Comparison of ENCODE assay signal across 19 mouse cellular contexts in the genomic region with DNA sequence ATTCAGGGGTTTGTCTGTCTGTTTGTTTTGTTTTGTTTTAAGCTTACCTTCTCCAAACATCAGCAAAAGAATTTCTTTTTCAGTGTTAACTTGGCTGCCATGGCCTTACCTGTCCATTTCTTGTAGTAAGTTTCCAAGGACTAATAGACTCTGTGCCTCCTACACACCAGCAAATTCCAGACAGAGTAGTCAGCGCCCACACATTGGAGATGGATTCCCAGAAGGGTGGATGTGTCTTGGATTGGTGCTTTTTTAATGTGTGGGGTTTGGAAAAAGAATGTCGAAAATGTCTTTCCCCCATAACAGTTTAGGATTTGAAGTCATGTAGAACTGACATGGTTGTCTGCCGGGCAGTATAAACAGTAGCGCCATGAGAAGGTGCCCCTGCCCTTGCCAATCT.
"Had no signal": no experiment of that assay in that cellular context is flagged by ENCODE, and none has a peak within 500 bp of the region (broad histone marks: within the 10 kb centered on the region; RNA-seq: fewer than 3 reads in every experiment).

No protein-coding gene starts in this region.

- ATAC-seq: liver, embryonic 12.5 days; midbrain, embryonic 13.5 days; midbrain, embryonic 16.5 days had no signal

- DNase-seq: kidney, adult 18-20 months; kidney, adult 9 months; kidney, postnatal 14 days; kidney, postnatal 4 days; left cerebral cortex, postnatal 4 days; lung, adult 18-20 months; lung, postnatal 10 days; lung, postnatal 36 days; thymus, adult 18-20 months; thymus, postnatal 25 days had no signal

- H3K36me3 ChIP-seq: limb, embryonic 12.5 days; limb, embryonic 15.5 days; liver, embryonic 12.5 days; liver, embryonic 15.5 days; lung, embryonic 15.5 days; midbrain, embryonic 10.5 days; midbrain, embryonic 13.5 days had no signal

- H3K4me2 ChIP-seq: limb, embryonic 12.5 days; limb, embryonic 15.5 days; liver, embryonic 12.5 days; liver, embryonic 15.5 days; lung, embryonic 15.5 days; midbrain, embryonic 13.5 days had no signal

- H3K27me3 ChIP-seq: limb, embryonic 12.5 days; limb, embryonic 15.5 days; liver, embryonic 12.5 days; liver, embryonic 15.5 days; lung, embryonic 15.5 days; megakaryocyte, embryonic 14.5 days; midbrain, embryonic 13.5 days had no signal

- H3K4me3 ChIP-seq: limb, embryonic 12.5 days; limb, embryonic 15.5 days; liver, embryonic 12.5 days; liver, embryonic 15.5 days; lung, embryonic 15.5 days; megakaryocyte, embryonic 14.5 days; midbrain, embryonic 10.5 days; midbrain, embryonic 13.5 days had no signal
